Mouse (Mus musculus) heart, adult 18-20 months (tissue): Measurements from ENCODE around the gene Rps27l. TPM values are rescaled to one million over a fixed set of nuclear protein-coding genes. Genes with fewer than 3 reads are reported as not detected.

Experiments
- DNase-seq, 2 experiments: peaks; one replicate each; pipeline ENCODE4 v3.0.0; 2021 to 2022; ENCODE audit warnings: mixed read lengths in 1 of 2
- total RNA-seq, 2 experiments: library from RNA; stranded (reverse); gene quantifications; 2 replicates each; pipeline ENCODE4 v1.2.3; 2021

Rps27l gene
- total RNA-seq, 2 experiments from 2014 or later, result 151 to 172 TPM

DNA sequence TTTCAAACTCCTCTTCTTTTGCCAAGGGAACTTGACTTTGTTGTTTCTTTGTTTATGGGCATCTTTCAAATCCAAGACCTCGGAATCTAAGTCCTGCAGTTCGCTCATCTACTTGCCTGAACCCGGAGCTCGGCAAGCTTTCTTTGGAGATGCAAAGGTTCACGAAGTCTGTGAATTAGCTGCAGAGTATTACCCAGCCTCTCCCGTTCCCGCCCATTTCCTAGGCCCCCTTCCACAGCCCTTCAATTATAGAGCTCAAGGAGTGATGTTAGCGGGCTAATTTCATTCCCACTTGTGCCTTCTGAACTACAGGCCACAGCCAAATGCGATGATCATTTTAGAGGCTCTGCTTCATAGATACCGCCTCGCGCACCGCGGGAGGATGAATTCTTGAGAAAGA is 25.9 kb upstream of the Rps27l start:
- peak in 1 of 2 experiments; percentile 58 for DNase-seq

DNA sequence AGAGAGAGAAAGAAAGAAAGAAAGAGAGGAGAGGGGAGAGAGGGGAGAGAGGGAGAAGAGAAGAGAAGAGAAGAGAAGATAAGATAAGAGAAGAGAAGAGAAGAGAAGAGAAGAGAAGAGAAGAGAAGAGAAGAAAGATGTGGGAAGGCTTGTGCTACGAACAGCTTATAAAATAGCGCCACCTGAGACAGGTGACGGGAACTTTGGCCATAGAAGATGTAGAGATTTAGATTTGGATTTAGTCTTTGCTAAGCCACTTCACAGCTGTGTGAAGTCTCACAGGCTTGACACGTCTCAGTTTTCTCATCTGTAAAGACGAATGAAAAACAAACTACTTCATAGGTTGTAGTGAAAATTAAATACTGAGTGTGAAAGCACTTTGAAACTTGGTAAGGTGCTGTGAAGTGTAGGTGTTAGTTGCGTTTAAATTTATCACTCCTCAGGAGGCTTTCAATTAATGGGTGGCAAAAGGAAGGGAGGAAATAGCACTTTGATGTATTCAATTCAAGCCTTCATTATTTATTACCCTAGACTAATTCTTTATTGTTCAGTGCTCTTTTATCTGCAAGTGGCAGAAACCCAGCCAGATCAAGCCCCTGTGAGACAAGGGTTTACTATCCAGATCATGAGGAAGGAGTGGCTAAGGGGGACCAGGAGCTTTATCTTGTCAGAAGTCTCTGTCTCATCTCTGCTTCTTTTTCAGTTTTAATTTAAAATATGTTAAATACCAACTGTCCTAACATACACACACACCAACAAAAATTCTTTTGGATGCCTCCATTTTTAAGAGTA is 25.2 kb upstream of the Rps27l start:
- DNase-seq, result no peak

DNA sequence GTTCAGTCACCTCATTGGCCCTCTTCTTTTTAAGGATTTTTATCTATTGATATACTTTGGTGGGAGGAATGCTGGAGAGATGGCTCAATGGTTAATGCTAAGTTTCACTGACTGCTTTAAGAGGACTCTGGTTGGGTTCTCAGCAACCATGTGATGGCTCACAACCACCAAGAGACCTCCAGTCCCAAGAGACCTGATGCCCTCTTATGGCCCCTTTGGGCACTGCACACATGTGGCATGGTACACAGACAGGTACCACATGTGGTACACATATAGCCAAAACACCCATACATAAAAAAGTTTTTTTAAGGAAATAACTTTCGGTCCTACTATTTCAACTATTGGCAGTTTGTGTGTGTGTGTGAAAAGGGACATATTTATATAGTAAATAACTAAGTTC is 23.8 kb upstream of the Rps27l start:
- DNase-seq, result no peak

GRCm38 (mm10) chr9:66925853-66926252 is 20.0 kb upstream of the Rps27l start:
- no peak for DNase-seq

- no peak for DNase-seq
These were observed 18.0 kb upstream of the Rps27l start for GRCm38 (mm10) chr9:66927696-66928402.

GRCm38 (mm10) chr9:66930351-66930750 is 15.5 kb upstream of the Rps27l start:
- no peak for DNase-seq

DNA sequence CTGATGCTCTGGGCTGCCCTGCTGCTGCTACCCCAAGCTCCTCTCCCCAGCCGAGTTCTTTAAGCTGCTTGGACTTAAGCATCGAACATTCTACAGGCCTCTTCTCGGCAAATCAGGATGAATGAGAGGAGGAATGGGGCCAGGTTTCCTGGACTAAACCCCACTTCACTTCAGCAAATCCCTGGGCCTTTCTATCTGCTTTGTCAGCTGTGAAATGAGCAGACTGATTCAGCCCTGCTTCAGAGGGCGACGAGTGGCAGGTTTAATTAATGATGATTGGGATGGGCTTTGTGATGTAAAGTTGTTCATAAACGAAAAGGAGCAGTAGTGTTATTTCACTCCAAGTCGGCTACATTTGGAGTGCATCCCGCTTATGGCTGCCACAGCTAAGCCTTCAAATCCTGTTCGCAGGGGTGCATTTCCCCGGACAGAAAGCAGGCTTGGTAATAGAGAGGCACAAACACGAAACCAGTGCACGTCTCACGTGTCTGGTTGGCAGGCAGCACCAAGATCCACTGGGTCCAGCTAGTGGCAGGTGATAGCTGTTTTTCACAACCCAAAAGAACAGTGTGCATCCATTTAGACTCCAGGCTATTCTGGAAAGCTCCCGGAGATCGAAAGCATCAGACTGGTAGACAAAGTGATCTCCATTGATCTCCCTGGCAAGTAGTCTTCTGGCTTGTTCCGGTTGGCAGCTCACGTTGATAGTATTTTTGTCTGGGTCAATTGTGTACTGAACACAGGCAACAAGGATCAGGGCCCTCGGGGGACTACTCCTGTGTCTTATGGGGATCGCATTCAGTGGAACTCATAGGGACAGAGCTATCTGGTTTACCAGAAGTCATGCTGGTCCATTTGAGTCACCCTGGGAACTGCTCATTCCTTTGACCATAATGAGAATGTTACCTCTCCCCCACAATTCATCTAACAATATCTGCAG is 11.7 kb upstream of the Rps27l start:
- no peak for DNase-seq

- DNase-seq, result peak; percentile 32 to 33
These were observed 8.4 kb upstream of the Rps27l start for GRCm38 (mm10) chr9:66937507-66937906.

DNA sequence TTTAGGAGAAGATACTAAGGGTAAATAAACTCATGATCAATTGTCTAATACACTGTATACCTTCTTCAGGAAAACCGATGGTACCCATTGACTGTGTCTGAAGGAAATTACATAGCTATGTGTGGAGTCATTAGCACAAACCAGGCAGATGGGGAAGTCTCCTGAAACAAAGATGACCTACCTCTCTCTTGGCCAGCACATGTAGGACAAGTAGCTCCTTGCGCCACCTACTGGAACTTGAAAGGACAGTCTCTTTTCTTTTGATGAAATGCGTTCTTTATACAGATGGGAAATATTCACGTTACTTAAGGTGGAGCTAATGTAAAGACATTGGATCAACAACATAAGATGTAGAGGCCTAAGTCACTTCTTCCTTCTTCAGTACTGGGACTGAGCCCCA is 7.0 kb upstream of the Rps27l start:
- DNase-seq, result peak; percentile 66 to 77

- no peak for DNase-seq
These were observed 725 bp upstream of the Rps27l start for GRCm38 (mm10) chr9:66945161-66945560.

DNA sequence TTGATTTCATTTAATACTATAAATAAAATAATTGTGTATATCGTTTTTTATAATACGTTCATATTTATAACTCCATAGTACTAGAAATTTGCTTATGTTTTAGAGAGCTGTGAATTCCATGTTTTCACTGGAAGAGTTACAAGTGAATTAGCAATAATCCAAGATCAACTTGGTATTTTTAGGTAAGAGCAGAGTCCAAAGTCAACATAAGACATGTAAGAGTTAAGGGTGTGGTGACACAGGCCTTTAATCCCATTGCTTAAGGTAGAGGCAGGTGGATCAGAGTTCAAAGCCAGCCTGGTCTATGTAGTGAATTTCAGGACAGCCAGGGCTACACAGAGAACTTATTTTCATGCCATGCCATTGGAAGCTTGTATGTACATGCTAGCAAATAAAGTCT is 2.6 kb downstream of the Rps27l start:
- DNase-seq, result no peak

DNA sequence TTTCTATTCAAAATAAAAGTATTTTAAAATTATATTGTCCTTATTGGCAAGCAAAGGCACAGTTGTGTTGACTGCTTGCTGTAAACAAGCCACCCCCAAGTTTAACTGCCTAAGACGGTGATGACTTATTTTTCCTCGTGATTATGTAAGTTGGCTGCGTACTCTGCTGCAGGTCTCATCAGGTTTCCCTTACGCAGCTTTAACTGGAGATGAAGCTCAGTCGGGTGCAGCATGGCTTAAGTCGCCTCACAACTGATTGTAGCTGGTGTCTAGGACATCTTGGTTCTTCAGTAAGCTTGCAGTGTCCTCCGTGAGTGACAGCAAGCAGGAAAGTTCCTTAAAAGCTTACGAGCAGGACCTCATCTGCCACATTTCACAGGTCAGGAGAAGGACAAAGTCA is 6.4 kb downstream of the Rps27l start:
- no peak for DNase-seq

DNA sequence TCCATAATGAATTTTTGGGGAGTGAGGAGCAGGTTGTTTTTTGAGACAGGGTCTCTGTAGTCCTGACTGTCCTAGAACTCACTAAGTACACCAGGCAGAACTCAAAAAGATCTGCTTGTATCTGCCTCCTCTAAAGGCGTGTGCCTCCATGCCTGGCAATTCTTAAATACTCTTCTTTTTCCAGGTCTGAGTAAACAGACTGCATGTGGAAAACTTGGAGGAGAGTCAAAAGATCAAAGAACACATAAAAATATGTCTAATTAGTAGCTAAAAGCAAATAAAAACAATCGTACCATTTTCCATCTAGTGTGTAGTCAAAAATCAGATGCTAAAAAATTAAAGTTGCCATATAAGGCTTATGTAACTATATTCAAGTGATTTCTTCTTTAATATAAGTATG is 7.0 kb downstream of the Rps27l start:
- no peak for DNase-seq

- DNase-seq, result no peak
These were observed 11.6 kb downstream of the Rps27l start for GRCm38 (mm10) chr9:66957451-66957850.

- DNase-seq, result no peak
These were observed 15.6 kb downstream of the Rps27l start for GRCm38 (mm10) chr9:66961478-66961877.

DNA sequence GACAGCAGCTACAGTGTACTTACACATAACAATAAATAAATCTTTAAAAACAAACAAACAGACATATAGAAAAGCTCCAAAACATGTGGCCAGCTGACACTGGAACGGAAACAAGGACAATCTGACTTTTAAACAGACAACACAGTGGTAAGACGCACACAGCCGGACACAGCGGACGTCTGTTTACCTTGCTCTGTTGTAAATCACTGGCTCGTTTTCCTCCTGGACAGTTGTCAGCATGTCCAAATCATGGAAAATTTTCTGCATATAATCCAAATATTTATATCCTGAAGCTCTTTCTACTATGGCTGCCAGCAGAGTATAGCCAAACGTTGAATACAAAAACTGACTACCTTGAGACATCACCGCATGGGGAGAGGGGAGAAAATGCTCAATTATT is 21.6 kb downstream of the Rps27l start:
- no peak for DNase-seq

- no peak for DNase-seq
These were observed 25.2 kb downstream of the Rps27l start for GRCm38 (mm10) chr9:66971116-66971515.

- peak; percentile 86 to 87 for DNase-seq
These were observed 28.9 kb downstream of the Rps27l start for GRCm38 (mm10) chr9:66974721-66975225.

GRCm38 (mm10) chr9:66975239-66975645 is 29.4 kb downstream of the Rps27l start, which contains the start of gene Lactb:
Gene Lactb, minus strand, starts transcription at chr9:66975484.
- DNase-seq, result peak; percentile 96 to 98

DNA sequence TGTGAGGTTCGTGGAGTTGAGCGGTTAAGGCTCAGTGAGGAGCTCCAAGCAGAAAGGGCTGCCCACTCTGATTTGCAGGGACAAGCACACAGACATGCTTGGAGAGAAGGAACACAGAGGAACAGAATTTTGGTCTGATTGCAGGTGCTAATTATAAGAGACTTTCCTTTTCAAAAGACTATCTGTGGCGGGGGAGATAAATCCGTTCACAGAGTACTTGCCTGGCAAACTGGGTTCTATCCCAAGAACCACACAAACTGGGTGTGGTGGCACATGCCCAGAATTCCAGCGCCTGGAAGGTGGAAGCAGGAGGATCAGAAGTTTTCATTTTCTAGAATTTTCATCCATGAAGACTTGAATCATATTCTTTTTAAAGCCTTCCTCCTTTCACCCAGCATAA is 31.2 kb downstream of the Rps27l start:
- DNase-seq, result no peak

DNA sequence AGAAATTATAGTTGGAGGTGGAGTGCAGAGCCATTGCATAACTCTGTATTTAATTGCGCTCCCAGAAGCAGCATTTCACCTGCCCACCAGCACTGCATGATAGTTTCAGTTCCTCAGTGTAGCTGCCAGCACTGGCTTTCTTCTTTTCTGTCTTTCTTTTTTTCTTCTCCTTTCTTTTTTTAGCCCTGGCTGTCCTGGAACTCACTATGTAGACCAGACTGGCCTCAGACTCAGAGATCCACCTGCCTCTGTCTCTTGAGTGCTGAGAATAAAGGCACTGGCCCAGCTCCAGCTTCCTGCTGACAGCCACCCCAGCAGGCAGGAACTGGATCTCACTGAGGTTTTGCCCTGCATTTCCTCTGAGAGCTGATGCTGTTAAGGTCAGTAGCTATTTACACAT is 32.1 kb downstream of the Rps27l start:
- DNase-seq, result peak in 1 of 2 experiments; percentile 18

DNA sequence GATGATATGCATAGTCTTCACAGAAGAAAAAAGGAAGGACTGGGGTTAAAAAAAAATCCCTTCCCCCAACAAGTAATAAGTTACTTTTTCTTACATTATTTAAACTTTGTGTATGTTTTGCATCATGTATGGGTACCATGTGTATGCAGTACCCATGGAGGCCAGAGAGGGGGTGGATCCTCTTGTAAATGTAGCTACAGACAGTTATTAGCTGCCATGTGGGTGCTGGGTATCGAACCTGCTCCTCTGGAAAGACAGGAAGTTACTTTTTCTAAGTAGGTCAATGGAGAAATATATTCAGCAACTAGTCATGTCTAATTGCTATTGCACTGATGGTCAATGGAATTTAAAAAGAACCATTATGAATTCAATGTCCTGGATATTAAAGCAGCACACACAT is 32.6 kb downstream of the Rps27l start:
- DNase-seq, result no peak
